Mouse (Mus musculus): ENCODE data around the gene Psmc3.
"Not testable (repeated sequence)": the region's sequence is repeated elsewhere in the genome, so short reads cannot be mapped to it uniquely, and the experiment has no call there.

Gene Psmc3

GRCm38 (mm10) chr2:91081775-91082695, 28.2 kb downstream of the Psmc3 start, which contains the start of gene Spi1:
TSS of gene Spi1 (plus strand) at chr2:91082390.
- no peak for DNase-seq (ENCODE audit: low read depth, low spot score)

DNA sequence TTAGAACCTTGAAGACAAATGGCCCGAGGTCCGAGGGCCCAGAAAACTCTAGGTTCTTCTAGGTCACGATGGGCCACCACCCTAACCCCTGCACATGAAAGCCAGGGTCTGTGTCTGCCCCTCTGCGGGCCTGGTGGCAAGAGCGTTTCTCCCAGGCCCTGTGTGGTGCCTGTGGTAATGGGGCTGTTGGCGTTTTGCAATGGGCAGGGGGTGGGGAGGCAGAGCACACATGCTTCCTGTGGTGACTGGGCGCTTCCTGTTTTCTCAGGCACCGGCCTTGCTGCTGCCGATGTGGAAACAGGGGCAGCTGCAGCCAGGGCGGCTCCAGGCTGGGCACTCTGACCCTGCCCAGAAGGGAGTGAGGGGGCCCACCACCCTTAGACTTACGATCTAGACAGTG, 29.0 kb downstream of the Psmc3 start:
- no peak for DNase-seq (ENCODE audit: low read depth, low spot score)

DNA sequence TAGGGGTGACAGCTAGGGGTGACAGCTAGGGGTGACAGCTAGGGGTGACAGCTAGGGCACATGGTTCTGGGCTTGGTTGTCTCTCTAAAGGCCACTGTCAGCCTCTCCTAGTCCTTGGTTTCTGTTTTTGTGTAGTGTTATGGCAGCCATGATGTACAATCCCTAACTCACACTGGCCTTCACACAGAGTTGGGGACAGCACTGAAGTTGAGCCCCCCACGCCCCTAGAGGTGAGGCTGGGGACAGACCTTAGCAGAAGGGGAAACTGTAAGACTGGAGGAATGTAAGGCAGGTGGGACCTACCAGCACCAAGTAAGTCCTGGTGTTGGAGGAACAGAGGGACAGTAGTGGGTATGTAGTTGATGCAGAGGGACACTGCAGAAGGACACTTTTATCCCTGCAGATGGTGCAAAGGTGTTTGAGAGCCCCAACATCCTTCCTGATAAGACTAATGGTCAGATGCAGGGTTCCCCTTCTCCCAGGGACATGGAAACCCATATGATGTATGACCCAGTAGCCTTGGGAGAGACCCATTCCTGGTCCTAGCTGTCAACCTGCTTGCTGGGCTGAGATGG, 29.6 kb downstream of the Psmc3 start:
- no peak for DNase-seq (ENCODE audit: low read depth, low spot score)

GRCm38 (mm10) chr2:91084179-91084820, 30.5 kb downstream of the Psmc3 start:
- no peak for DNase-seq (ENCODE audit: low read depth, low spot score)

DNA sequence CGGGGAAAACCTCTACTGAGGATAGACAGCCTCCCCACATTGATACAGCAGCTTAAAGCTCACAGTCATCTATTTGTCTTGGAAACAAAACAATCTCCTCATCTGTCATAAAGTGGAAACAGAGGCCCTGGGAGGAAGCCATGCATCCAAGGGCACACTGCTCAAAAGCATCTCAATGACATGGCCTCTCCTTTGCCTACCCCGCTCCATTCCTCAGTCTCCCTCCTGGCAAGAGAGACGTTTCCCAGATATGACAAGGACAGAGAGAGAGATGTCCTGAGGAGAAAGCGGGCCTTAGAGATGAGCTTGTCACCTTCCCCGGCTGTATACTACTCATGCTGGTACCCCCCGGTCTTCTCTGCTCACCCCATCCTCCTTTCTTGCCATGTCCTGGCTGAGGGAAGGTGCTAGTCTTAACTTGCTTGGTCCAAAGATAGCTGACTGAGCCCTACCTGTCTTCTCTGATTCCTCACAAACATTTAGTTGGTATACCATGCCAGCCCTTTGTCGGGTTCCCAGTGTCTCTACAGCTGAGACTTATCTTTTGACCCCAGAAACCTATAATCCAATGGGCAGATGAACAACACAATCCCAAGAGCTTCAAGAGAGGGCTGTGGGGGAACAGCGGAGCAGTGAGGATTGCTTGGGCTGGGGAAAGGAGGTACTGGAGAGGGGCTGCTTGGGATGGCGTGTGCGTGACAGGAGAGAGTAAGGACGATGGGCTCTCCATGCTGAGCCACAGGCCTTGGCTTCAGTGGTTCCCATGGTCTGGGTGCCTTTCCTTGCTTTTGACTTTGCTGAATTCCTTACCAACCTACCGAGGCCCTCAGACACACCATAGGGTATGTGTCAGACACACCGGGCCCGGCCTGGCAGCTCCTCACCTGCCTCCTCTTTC, 31.9 kb downstream of the Psmc3 start:
- DNase-seq (ENCODE audit: low read depth, low spot score): no peak

GRCm38 (mm10) chr2:91086392-91087237, 32.8 kb downstream of the Psmc3 start:
- no peak for DNase-seq (ENCODE audit: low read depth, low spot score)

- DNase-seq (ENCODE audit: low read depth, low spot score): no peak
Measured at GRCm38 (mm10) chr2:91087453-91087852, 33.6 kb downstream of the Psmc3 start.

- DNase-seq (ENCODE audit: low read depth, low spot score): no peak
Measured at GRCm38 (mm10) chr2:91088987-91089386, 35.2 kb downstream of the Psmc3 start.

DNA sequence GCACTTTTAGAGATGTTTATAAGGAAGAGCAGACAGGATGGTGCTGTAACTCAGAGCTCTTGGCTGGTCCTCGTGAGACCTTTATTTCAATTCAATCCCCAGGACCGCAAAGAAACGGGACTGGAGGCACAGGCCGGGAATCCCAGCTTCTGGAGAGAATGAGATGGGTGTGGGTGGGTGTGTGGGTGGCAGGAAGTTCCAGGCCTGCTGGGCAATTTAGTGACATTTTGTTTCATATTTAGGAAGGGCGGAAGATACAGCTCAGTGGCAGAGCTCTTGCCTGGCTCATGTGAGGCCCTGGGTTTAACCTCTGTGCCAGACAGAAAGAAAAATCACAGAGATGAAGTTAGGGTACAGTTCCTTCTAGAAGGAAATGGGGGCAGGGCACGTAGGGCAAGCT, 36.4 kb downstream of the Psmc3 start:
- no peak for DNase-seq (ENCODE audit: low read depth, low spot score)

GRCm38 (mm10) chr2:91090827-91091226, 37.0 kb downstream of the Psmc3 start:
- DNase-seq (ENCODE audit: low read depth, low spot score): no peak

GRCm38 (mm10) chr2:91096524-91096923, 42.7 kb downstream of the Psmc3 start:
- DNase-seq (ENCODE audit: low read depth, low spot score): no peak

GRCm38 (mm10) chr2:91097015-91097414, 43.2 kb downstream of the Psmc3 start:
- DNase-seq (ENCODE audit: low read depth, low spot score): no peak

DNA sequence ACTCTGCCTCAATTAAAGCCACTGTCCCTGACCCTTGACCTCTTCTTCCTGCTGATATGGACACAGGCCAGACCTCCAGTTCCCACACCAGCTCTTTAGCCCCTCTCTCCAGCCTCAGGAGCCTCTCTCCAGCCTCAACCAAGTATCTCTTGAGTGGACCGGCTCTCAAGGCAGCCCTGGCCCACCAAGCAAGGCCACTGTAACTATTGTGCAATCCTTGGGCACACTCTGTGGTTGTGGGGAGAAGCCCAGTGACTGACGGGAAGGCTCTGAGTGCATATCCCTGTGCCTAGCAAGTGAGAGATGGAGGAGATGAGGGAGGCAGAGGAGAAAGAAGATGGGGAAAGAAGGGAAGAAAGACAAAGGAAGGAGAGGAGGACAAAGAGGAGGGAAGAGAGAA, 44.3 kb downstream of the Psmc3 start:
- DNase-seq (ENCODE audit: low read depth, low spot score): no peak

GRCm38 (mm10) chr2:91101124-91101740, 47.4 kb downstream of the Psmc3 start:
- DNase-seq (ENCODE audit: low read depth, low spot score): peak; percentile 73

DNA sequence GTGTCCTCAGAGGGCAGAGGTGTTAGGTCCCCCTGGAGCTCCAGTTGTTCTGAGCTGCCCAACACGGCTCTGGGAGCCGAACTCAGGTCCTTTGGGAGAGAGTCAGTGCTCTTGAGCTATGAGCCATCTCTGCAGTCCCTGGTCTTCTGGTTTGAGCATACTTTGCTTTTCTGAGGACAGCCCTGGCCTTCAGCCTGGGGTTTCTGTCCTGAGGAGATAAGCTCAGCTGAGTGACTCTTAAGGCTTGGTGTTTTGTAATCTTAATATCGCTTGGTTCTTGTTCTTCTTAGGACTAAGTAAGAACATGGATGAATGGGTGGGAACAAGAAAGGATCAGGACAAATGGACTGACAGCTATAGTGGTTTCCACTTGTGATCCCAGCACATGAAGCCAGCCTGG, 54.3 kb downstream of the Psmc3 start:
- DNase-seq (ENCODE audit: low read depth, low spot score): no peak

- DNase-seq (ENCODE audit: low read depth, low spot score): no peak
Measured at GRCm38 (mm10) chr2:91109241-91109640, 55.4 kb downstream of the Psmc3 start.

DNA sequence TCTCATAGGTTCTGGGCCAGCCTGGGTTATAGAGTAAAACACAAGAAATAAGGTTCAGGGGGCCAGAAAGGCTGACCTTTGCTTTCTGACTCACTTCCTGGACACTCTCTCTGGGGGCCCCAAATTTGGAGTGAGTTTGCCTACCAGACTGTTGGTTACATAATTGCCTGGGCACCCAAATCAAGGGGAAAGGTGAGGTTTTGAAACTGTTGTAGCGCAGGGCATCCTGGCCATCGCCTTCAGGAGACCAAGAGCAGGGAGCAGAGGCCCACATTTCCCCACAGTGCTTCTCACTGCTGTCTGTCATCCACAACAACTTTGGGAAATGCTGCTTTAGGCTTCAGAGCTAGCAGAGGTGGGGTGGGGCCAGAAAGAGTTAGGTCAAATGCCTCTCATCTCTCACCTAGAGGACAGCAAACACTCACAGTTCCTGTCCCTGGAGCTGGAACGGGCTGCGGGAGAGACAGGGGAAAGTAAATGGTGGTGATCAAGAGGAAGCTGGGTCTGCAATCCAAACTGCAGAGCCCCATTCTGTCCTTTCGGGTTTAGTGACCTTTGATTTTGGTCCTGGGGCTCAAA, 56.1 kb downstream of the Psmc3 start:
- DNase-seq (ENCODE audit: low read depth, low spot score): no peak

DNA sequence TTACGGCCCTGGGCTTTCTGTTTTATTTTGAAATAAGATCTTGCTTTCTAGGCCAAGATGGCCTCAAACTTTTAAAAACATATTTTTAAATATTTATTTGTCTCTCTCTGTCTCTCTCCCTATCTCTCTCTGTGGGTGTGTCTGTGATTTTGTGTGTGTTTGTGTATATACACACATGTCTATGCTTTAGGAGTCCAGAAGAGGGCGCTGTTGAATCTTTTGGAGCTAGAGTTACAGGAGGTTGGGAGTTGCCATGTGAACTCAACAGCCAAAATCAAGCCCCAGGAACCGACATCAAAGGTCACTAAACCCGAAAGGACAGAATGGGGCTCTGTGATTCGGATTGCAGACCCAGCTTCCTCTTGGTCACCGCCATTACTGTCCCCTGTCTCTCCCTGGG, 56.6 kb downstream of the Psmc3 start:
- DNase-seq (ENCODE audit: low read depth, low spot score): no peak

DNA sequence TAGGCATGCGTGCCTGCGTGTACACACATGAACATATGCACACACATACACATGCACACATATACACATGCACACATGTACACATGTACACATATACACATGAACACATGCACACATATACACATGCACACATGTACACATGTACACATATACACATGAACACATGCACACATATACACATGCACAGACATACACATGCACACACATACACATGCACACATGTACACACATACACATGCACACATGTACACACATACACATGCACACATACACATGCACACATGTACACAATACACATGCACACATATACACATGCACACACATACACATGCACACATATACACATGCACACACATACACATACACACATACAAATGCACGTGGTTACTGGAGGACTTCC, 58.0 kb downstream of the Psmc3 start:
- DNase-seq (ENCODE audit: low read depth, low spot score): not testable (repeated sequence)

- no peak for DNase-seq (ENCODE audit: low read depth, low spot score)
Measured at GRCm38 (mm10) chr2:91112491-91112890, 58.7 kb downstream of the Psmc3 start.
